Mouse (Mus musculus) embryo, embryonic 10 days (tissue): ENCODE results near the gene Vmn1r93.
"Not testable (repeated sequence)": the region's sequence is repeated elsewhere in the genome, so short reads cannot be mapped to it uniquely, and the experiment has no call there.

Experiments
- DNase-seq: peaks from one replicate; pipeline ENCODE4 v3.0.0-alpha.2; 2015; ENCODE audit warnings: low spot score

The Vmn1r93 gene

DNA sequence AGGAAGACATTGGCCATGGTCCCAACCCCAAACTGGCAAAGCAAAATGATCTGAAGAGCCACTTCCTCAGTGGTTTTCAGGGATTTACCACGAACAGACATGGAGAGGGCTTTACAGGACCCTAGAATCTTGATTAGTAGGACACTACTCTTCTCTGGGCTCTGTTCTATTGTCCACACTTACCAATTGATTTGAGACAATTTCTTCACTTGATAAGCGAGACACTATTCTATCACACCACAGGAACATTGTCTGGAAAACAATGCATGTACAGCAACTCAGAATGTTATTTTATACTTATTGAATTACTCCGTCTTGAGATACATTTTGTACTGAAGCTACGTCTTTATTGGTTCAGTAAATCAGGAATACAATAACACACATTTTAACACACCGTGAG lies at the start of gene Vmn1r93:
TSS of gene Vmn1r93 (minus strand) at position 101 of the 400 bp plus-strand sequence.
- not testable (repeated sequence) for DNase-seq

DNA sequence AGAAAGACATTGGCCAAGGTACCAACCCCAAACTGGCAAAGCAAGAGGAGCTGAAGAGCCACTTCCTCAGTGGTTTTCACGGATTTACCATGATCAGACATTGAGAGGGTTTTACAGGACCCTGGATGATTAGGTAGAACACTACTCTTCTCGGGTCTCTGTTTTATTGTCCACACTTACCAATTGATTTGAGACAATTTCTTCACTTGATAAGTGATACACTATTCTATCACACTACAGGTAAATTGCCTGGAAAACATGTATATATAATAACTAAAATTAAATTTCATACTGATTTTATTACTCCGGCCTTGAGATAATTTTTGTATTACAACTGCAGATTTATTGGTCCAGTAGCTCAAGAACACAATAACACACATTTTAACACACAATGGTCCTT lies 29.4 kb upstream of the Vmn1r93 start, which contains the start of gene Vmn1r94:
TSS of gene Vmn1r94 (minus strand) at position 101 of the 400 bp plus-strand sequence.
- not testable (repeated sequence) for DNase-seq

DNA sequence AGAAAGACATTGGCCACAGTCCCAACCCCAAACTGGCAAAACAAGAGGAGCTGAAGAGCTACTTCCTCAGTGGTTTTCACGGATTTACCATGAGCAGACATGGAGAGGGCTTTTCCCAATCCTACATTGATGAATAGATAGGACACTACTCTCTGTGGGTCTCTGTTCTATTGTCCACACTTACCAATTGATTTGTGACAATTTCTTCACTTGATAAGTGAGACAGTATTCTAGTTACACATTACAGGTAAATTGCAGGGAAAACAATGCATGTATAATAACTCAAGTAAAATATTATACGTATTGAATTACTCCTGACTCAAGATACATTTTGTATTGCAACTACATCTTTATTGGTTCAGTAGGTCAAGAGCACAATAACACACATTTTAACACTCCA lies 16.4 kb downstream of the Vmn1r93 start, which contains the start of gene Gm16442:
TSS of gene Gm16442 (minus strand) at position 101 of the 400 bp plus-strand sequence.
- not testable (repeated sequence) for DNase-seq

DNA sequence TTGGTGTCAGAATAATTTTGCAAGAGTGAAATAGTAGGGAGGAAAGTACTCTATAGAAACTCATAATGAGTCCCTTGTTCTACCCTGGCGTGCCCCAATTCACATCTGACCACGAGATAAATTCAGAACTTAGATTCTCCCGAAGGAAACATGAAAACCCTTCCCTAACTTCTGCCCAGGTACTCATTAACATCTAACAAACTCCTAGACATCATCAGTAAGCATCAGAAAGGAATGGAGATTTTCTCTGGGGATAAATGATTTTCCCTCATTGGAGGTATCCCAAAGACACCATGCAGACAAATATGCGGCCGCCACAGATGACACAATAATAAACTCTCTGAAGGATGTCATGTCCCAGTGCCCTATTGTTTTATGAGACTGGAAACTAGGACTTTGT lies 39.5 kb downstream of the Vmn1r93 start, which contains the start of gene Vmn1r91:
TSS of gene Vmn1r91 (plus strand) at position 301 of the 400 bp plus-strand sequence.
- not testable (repeated sequence) for DNase-seq
